Mouse (Mus musculus) G1E (cell line): ENCODE results near the gene Ap2a1. TPM values are rescaled to one million over a fixed set of nuclear protein-coding genes. Genes with fewer than 3 reads are reported as not detected.

Source experiments
- ATAC-seq: 2 replicates; pipeline ENCODE4 v1.8.0; 2016; ENCODE audit warnings: mild to moderate bottlenecking; ENCODE audit not compliant: insufficient number of reproducible peaks, poor library complexity, low FRiP score, severe bottlenecking; ENCODE audit errors: extremely low read depth
- DNase-seq: peaks from one replicate; pipeline ENCODE4 v3.0.0; 2012; ENCODE audit warnings: low spot score
- H3K27me3 ChIP-seq: 2 replicates; pipeline ENCODE4 v1.6.1; 2012; ENCODE audit warnings: mild to moderate bottlenecking, low read length, inconsistent platforms; ENCODE audit not compliant: insufficient read depth
- H3K36me3 ChIP-seq: replicated peaks from 2 replicates; pipeline ENCODE3; 2012; ENCODE audit warnings: mild to moderate bottlenecking, inconsistent platforms
- H3K4me1 ChIP-seq: 2 replicates; pipeline ENCODE4 v1.6.1; 2012; ENCODE audit warnings: low read depth, low read length, inconsistent platforms, mixed read lengths; ENCODE audit not compliant: insufficient read depth
- H3K4me3 ChIP-seq: 2 replicates; pipeline ENCODE4 v1.5.1; 2012; ENCODE audit warnings: low read depth, mild to moderate bottlenecking, inconsistent platforms, low read length, moderate library complexity, mixed read lengths
- H3K9me3 ChIP-seq: replicated peaks from 2 replicates; pipeline ENCODE4 v1.6.1; 2012; ENCODE audit warnings: inconsistent platforms
- CTCF ChIP-seq: IDR thresholded peaks from 2 replicates; pipeline ENCODE4 v1.5.1; 2012; ENCODE audit warnings: low read depth, low read length, inconsistent platforms, mixed read lengths
- GATA1 ChIP-seq: IDR thresholded peaks from 2 replicates; pipeline ENCODE4 v1.6.1; 2012; ENCODE audit warnings: borderline replicate concordance, low read length, inconsistent platforms, mixed read lengths
- GATA2 ChIP-seq: IDR thresholded peaks from 2 replicates; pipeline ENCODE4 v1.6.1; 2012; ENCODE audit warnings: low read depth, low read length, inconsistent platforms, borderline replicate concordance
- POLR2AphosphoS5 ChIP-seq: IDR thresholded peaks from 2 replicates; pipeline ENCODE4 v1.6.1; 2012; ENCODE audit warnings: low read depth, low read length, inconsistent platforms; ENCODE audit not compliant: insufficient replicate concordance
- TAL1 ChIP-seq: conservative IDR thresholded peaks from 2 replicates; pipeline ENCODE4 v1.6.1; 2012; ENCODE audit warnings: low read depth, low read length, inconsistent platforms, mixed read lengths
- polyA plus RNA-seq: library from polyadenylated mRNA; stranded (reverse); fragments of >175 nt; gene quantifications from 2 replicates; pipeline ENCODE4 v1.2.3, GENCODE M21; 2012
- total RNA-seq, 2 experiments: library from RNA; stranded (forward) in 1 of 2; stranded (reverse) in 1 of 2; fragments of 200-1000 nt in 1 of 2; fragments of >200 nt in 1 of 2; fragmentation: Nextera tagmentation in 1 of 2; gene quantifications; 2 replicates each; pipeline ENCODE4 v1.2.3; 2014 to 2017

Gene Ap2a1
- total and polyA plus RNA-seq, 3 experiments: 19.8 to 98.8 (median 98.0) TPM

DNA sequence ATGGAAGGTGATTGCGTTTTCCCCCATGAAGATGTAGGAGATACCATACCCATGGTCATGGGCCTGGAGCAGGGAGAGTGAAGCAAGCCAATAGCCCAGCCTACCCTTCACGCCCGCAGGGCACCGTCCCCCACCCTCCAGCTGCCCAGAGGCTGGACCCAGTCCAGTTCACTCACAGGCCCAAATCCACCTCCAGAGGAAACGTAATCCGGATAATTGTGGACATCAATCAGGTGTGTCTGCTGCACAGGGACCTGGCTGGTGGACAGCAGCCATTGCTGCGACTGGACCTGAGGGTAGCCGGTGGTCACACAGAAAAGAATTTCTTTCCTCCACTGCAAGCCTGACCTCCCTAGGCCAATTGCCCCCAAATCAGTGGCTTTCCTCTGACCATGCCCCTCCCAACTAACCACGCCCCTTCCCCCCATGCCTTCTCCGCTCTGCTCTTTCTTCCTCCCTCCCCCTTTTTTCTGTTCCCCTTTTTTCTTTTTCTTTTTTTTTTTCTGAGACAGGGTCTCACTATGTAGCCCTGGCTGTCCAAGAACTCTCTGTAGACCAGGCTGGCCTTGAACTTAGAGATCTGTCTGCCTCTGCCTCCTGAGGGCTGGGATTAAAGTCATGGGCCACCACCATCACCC is 30.7 kb upstream of the Ap2a1 start:
- H3K27me3 ChIP-seq: peaks cover 40% of the 10 kb centered on the region
- ATAC-seq: no peak
- no peak for DNase-seq
- H3K4me1 ChIP-seq: peaks cover 58% of the 10 kb centered on the region
- H3K36me3 ChIP-seq: no peaks in the 10 kb centered on the region
- H3K9me3 ChIP-seq: no peaks in the 10 kb centered on the region
- TF ChIP-seq TAL1 (no peak), GATA2 (no peak), GATA1 (no peak), POLR2AphosphoS5 (no peak), CTCF (no peak)
- H3K4me3 ChIP-seq: peak overlapping the region; percentile 39; the same call in 1 of the 2 replicates

DNA sequence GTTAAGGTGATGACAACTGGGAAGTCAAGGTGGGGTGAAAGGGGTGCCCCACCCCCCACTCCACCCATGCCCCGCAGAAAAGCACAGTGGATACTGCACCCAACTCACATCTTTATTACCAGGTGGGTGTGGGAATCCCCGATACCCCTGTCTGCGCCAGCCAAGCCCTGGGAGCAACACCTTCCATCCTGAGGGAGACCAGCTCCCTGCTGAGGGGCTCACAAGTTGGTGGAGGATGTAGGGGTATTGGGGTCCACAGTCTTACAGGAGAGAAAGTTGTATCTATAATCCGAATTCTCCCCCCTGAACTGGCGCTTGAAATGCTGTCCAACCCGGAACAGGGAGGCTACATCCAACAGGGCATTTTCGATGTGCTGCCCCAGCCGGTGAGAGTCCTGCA is 30.0 kb upstream of the Ap2a1 start:
- Histone ChIP-seq H3K27me3 (peaks cover 37% of the 10 kb centered on the region), H3K4me1 (peaks cover 58% of the 10 kb centered on the region), H3K4me3 (no peak overlapping the region; the same call in 1 of the 2 replicates), H3K9me3 (no peaks in the 10 kb centered on the region), H3K36me3 (no peaks in the 10 kb centered on the region)
- DNase-seq (no peak), ATAC-seq (no peak; the same call in 1 of the 2 replicates)
- no peak for TF ChIP-seq POLR2AphosphoS5
- TF ChIP-seq GATA2: no peak
- no peak for TF ChIP-seq TAL1
- TF ChIP-seq GATA1: no peak
- TF ChIP-seq CTCF: no peak

DNA sequence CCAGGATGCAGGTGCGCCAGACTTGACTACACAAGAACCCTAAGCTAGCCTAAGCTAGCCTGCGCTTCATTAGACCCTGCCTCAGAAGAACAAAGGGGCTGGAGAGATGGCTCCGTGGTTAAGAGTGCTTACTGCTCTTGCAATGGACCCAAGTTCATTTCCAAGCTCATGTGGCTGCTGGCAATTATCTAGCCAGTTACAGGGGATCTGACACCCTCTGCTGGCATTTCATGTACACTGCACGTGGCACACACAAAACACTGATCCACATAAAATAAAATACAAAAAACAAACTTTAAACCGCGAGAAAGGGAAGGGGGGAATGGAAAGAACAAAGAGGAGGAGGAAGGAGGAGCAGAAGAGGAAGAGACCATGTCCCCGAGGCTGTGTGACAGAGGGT is 28.9 kb upstream of the Ap2a1 start:
- Histone ChIP-seq H3K4me1 (peaks cover 57% of the 10 kb centered on the region), H3K27me3 (peaks cover 32% of the 10 kb centered on the region), H3K4me3 (no peak overlapping the region), H3K9me3 (no peaks in the 10 kb centered on the region), H3K36me3 (no peaks in the 10 kb centered on the region)
- TF ChIP-seq POLR2AphosphoS5: no peak
- peak; percentile 48 for TF ChIP-seq CTCF
- ATAC-seq (no peak), DNase-seq (no peak)

DNA sequence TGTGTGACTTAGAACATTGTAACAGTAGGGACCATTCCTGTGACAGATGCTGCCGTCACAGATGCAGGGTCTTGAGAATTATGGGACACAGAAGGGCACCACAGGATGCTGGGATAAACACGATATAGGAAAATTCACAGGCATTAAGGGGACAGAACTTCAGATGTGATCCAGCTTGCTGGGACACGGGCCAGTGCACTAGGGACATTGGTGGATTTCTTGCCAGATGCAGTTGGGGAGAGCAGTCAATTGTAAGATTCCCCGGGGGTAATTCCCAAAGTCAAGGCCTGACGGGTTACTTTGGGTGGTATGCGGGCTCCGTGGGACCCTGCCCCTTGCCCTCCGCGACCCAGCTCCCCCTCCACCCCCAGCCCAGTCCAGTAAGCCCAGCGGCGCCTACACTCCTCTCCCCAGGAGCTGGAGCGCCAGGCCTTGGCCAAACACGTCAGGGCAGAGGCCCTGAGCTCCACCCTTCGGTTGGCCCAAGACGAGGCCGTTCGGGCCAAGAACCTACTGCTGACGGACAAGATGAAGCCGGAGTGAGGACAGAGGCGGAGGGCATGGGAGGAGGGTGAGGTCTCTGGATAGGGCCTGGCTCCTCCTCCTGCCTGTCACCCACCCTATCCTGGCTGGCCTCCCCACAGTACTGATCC is 28.0 kb upstream of the Ap2a1 start:
- Histone ChIP-seq H3K4me1 (peaks cover 58% of the 10 kb centered on the region), H3K4me3 (no peak overlapping the region), H3K36me3 (no peaks in the 10 kb centered on the region), H3K27me3 (peaks cover 30% of the 10 kb centered on the region), H3K9me3 (no peaks in the 10 kb centered on the region)
- ATAC-seq (no peak), DNase-seq (no peak)
- TF ChIP-seq POLR2AphosphoS5: no peak
- no peak for TF ChIP-seq CTCF
- no peak for TF ChIP-seq GATA1
- no peak for TF ChIP-seq GATA2
- TF ChIP-seq TAL1: no peak

DNA sequence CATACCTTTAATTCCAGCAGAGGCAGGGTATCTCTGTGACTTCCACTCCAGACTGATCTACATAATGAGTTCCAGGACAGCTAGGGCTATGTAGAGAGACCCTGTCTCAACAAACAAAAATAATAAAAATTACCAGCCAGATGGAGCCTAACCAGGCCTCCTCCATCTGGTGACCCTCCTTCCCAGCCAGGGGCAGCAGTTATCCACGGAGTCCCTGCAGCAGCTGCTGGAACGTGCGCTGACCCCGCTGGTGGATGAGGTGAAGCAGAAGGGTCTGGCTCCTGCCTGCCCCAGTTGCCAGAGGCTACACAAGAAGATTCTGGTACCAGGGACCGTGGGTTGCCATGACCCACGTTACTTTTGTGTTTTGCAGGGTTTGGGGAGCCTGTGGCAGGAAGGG is 27.0 kb upstream of the Ap2a1 start:
- no peak overlapping the region for H3K4me3 ChIP-seq
- no peaks in the 10 kb centered on the region for H3K9me3 ChIP-seq
- peaks cover 56% of the 10 kb centered on the region for H3K4me1 ChIP-seq
- DNase-seq (no peak), ATAC-seq (no peak)
- H3K36me3 ChIP-seq: no peaks in the 10 kb centered on the region
- H3K27me3 ChIP-seq: peaks cover 30% of the 10 kb centered on the region
- TF ChIP-seq TAL1 (no peak), GATA1 (no peak), CTCF (no peak), GATA2 (no peak), POLR2AphosphoS5 (no peak)

DNA sequence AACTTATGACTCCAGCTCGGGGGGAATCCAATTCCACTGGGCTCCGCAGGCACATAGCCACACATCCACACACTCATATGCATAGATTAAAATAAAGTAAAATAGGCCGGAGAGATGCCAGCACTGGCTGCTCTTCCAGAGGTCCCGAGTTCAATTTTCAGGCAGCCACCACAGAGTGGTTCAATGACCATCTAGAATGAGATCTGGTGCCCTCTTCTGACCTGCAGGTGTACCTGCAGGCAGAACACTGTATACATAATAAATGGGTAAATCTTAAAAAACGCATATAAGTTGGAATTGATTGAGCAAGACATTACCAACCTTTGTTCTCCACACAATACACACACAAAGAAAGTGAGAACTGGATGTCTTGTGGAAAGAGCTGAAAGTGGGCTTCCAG is 26.3 kb upstream of the Ap2a1 start:
- no peak for DNase-seq
- TF ChIP-seq GATA2: no peak
- no peak for TF ChIP-seq GATA1
- TF ChIP-seq TAL1: no peak
- peak; percentile 50; the same call in 1 of the 2 replicates for TF ChIP-seq CTCF
- H3K9me3 ChIP-seq: no peaks in the 10 kb centered on the region
- peaks cover 33% of the 10 kb centered on the region for H3K27me3 ChIP-seq
- H3K36me3 ChIP-seq: no peaks in the 10 kb centered on the region
- peaks cover 50% of the 10 kb centered on the region for H3K4me1 ChIP-seq
- no peak for ATAC-seq
- no peak overlapping the region for H3K4me3 ChIP-seq
